Mouse (Mus musculus) G1E (cell line): Measurements from ENCODE around the gene Pofut2.
A peak's percentile ranks its signal among the peaks of the same experiment; 100 is the strongest.

Experiments
- CTCF ChIP-seq: IDR thresholded peaks from 2 replicates; pipeline ENCODE4 v1.5.1; 2012; ENCODE audit warnings: low read depth, low read length, inconsistent platforms, mixed read lengths
- GATA1 ChIP-seq: IDR thresholded peaks from 2 replicates; pipeline ENCODE4 v1.6.1; 2012; ENCODE audit warnings: borderline replicate concordance, low read length, inconsistent platforms, mixed read lengths
- GATA2 ChIP-seq: IDR thresholded peaks from 2 replicates; pipeline ENCODE4 v1.6.1; 2012; ENCODE audit warnings: low read depth, low read length, inconsistent platforms, borderline replicate concordance
- POLR2AphosphoS5 ChIP-seq: IDR thresholded peaks from 2 replicates; pipeline ENCODE4 v1.6.1; 2012; ENCODE audit warnings: low read depth, low read length, inconsistent platforms; ENCODE audit not compliant: insufficient replicate concordance
- TAL1 ChIP-seq: conservative IDR thresholded peaks from 2 replicates; pipeline ENCODE4 v1.6.1; 2012; ENCODE audit warnings: low read depth, low read length, inconsistent platforms, mixed read lengths

DNA sequence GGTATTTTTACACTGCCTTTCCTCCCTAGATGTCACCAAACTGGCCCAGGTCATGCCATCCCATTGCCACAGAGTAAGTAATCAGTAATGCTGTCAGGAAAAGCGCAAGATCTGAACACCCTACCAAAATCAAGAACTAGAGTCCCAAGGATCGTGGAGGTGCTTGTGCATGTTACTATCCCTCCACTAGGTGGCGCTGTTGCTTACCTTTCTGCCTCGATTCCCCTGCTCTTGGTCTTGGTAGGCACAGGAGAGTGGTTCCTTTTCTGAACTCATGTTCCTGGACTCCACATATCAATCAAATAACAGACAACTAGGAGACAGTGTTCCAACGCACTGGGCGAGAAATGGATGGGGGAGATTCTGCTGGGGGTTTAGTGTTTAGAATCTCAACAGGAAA lies 23.8 kb downstream of the Pofut2 start:
- no peak for TF ChIP-seq GATA1
- peak; percentile 96 for TF ChIP-seq CTCF
- TF ChIP-seq TAL1, result no peak
- TF ChIP-seq POLR2AphosphoS5, result no peak
- TF ChIP-seq GATA2, result no peak
